Mouse (Mus musculus) brain, embryonic 14.5 days (tissue): ENCODE data around the gene Matk. TPM values are rescaled to one million over a fixed set of nuclear protein-coding genes. Genes with fewer than 3 reads are reported as not detected.

Experiments
- DNase-seq: peaks from one replicate; pipeline ENCODE4 v3.0.0-alpha.2; 2011; ENCODE audit warnings: low read depth
- CTCF ChIP-seq: fragments of 200-500 bp; IDR thresholded peaks from 2 replicates; pipeline ENCODE4 v1.5.1; 2012; ENCODE audit warnings: inconsistent platforms, mild to moderate bottlenecking, moderate library complexity, borderline replicate concordance; ENCODE audit not compliant: insufficient read depth, insufficient read length; ENCODE audit errors: extremely low read depth
- POLR2A ChIP-seq: fragments of 200-500 bp; IDR thresholded peaks from 2 replicates; pipeline ENCODE4 v1.6.1; 2012; ENCODE audit warnings: mild to moderate bottlenecking, inconsistent platforms, borderline replicate concordance; ENCODE audit not compliant: poor library complexity, insufficient read depth, insufficient read length, severe bottlenecking; ENCODE audit errors: extremely low read depth
- polyA plus RNA-seq: library from polyadenylated mRNA; depleted of rRNA; stranded (reverse); fragments of >200 nt; gene quantifications from 2 replicates; pipeline ENCODE4 v1.2.3, GENCODE M21; 2012; rRNA removed

Gene Matk
- polyA plus RNA-seq, 1 experiment: 30.6 TPM

- TF ChIP-seq CTCF (no peak), POLR2A (no peak)
- no peak for DNase-seq
Observed at GRCm38 (mm10) chr10:81309571-81309970, 56.8 kb downstream of the Matk start.

Other genes with a start within 250 kb of the Matk start
- gene Gng7, start 238.0 kb upstream of the Matk start, polyA plus RNA-seq: 13.3 and 13.6 TPM in 2 replicates
- 41.5 and 66.5 TPM in 2 replicates for gene Diras1, start 227.3 kb upstream of the Matk start, polyA plus RNA-seq
- 70.0 and 77.9 TPM in 2 replicates for gene Slc39a3, start 215.5 kb upstream of the Matk start, polyA plus RNA-seq
- gene Sgta, start 192.8 kb upstream of the Matk start, polyA plus RNA-seq: 326 and 369 TPM in 2 replicates
- gene Thop1, start 182.9 kb upstream of the Matk start, polyA plus RNA-seq: 69.5 and 86.1 TPM in 2 replicates
- gene Creb3l3, start 154.1 kb upstream of the Matk start, polyA plus RNA-seq: 0.19 and 0.20 TPM in 2 replicates
- 203 and 214 TPM in 2 replicates for gene Map2k2, start 147.0 kb upstream of the Matk start, polyA plus RNA-seq
- gene Zbtb7a, start 117.7 kb upstream of the Matk start, polyA plus RNA-seq: 9.2 and 12.7 TPM in 2 replicates
- gene Pias4, start 85.0 kb upstream of the Matk start, polyA plus RNA-seq: 38.4 and 47.8 TPM in 2 replicates
- 1,504 and 1,952 TPM in 2 replicates for gene Eef2, start 76.3 kb upstream of the Matk start, polyA plus RNA-seq
- 82.3 and 88.4 TPM in 2 replicates for gene Dapk3, start 69.9 kb upstream of the Matk start, polyA plus RNA-seq
- not detected in 2 replicates for gene 4930442H23Rik, start 69.1 kb upstream of the Matk start, polyA plus RNA-seq
- 0.18 and 0.21 TPM in 2 replicates for gene Nmrk2, start 50.9 kb upstream of the Matk start, polyA plus RNA-seq
- 134 and 169 TPM in 2 replicates for gene Atcay, start 22.1 kb upstream of the Matk start, polyA plus RNA-seq
- gene Zfr2, start 19.8 kb upstream of the Matk start, polyA plus RNA-seq: 59.8 and 63.6 TPM in 2 replicates
- gene Mrpl54, start 14.0 kb downstream of the Matk start, polyA plus RNA-seq: 67.0 and 72.1 TPM in 2 replicates
- 45.2 and 47.0 TPM in 2 replicates for gene Apba3, start 14.0 kb downstream of the Matk start, polyA plus RNA-seq
- 4.6 and 4.9 TPM in 2 replicates for gene Tjp3, start 38.6 kb downstream of the Matk start, polyA plus RNA-seq
- 267 and 268 TPM in 2 replicates for gene Pip5k1c, start 40.0 kb downstream of the Matk start, polyA plus RNA-seq
- gene Cactin, start 68.2 kb downstream of the Matk start, polyA plus RNA-seq: 41.4 and 44.3 TPM in 2 replicates
- gene Tbxa2r, start 75.8 kb downstream of the Matk start, polyA plus RNA-seq: 5.0 and 5.3 TPM in 2 replicates
- 0.05 and 0.16 TPM in 2 replicates for gene Gipc3, start 90.3 kb downstream of the Matk start, polyA plus RNA-seq
- 49.5 and 63.8 TPM in 2 replicates for gene Hmg20b, start 97.5 kb downstream of the Matk start, polyA plus RNA-seq
- gene Mfsd12, start 104.6 kb downstream of the Matk start, polyA plus RNA-seq: 13.1 and 15.6 TPM in 2 replicates
- gene 4930404N11Rik, start 112.9 kb downstream of the Matk start, polyA plus RNA-seq: 0.19 and 0.25 TPM in 2 replicates
- gene Fzr1, start 125.6 kb downstream of the Matk start, polyA plus RNA-seq: 154 and 184 TPM in 2 replicates
- 64.0 and 67.4 TPM in 2 replicates for gene Dohh, start 131.5 kb downstream of the Matk start, polyA plus RNA-seq
- 6.8 and 9.6 TPM in 2 replicates for gene Gm48551, start 131.5 kb downstream of the Matk start, polyA plus RNA-seq
- 8.7 and 9.4 TPM in 2 replicates for gene Gm48552, start 136.1 kb downstream of the Matk start, polyA plus RNA-seq
- gene Smim24, start 140.1 kb downstream of the Matk start, polyA plus RNA-seq: 3.0 and 4.2 TPM in 2 replicates
- 9.2 and 16.7 TPM in 2 replicates for gene Nfic, start 202.7 kb downstream of the Matk start, polyA plus RNA-seq
- gene Celf5, start 229.8 kb downstream of the Matk start, polyA plus RNA-seq: 396 and 427 TPM in 2 replicates
- gene Ncln, start 243.5 kb downstream of the Matk start, polyA plus RNA-seq: 152 and 206 TPM in 2 replicates
- 0.54 and 0.59 TPM in 2 replicates for gene S1pr4, start 247.2 kb downstream of the Matk start, polyA plus RNA-seq